Mouse (Mus musculus) granulocyte monocyte progenitor cell, adult 5-6 weeks (primary cell): ENCODE measurements at regions not wholly inside any gene's neighbourhood (a gene's known extent, or its start where the extent isn't known, plus 50 kb on each side); places are given as distances from the start of the nearest gene placed in this dataset.
A peak's percentile ranks its signal among the peaks of the same experiment; 100 is the strongest.

ENCODE experiments used
- ATAC-seq: replicated peaks from 2 replicates; pipeline ENCODE4 v1.8.0; 2016; ENCODE audit warnings: mild to moderate bottlenecking, moderate TSS enrichment, inconsistent platforms; ENCODE audit not compliant: poor library complexity, severe bottlenecking

- ATAC-seq: peak; percentile 90
These were observed 56.2 kb downstream of the Rpl36a-ps1 start for GRCm38 (mm10) chr14:98937933-98938332.

- ATAC-seq: peak; percentile 30; the same call in 1 of the 2 replicates
These were observed 56.7 kb downstream of the Rpl36a-ps1 start for GRCm38 (mm10) chr14:98937373-98937772.

- ATAC-seq: no peak
These were observed 60.7 kb downstream of the Rpl36a-ps1 start for GRCm38 (mm10) chr14:98933371-98933916.

GRCm38 (mm10) chr14:98929276-98929675 lies 64.8 kb downstream of the Rpl36a-ps1 start:
- ATAC-seq: no peak

DNA sequence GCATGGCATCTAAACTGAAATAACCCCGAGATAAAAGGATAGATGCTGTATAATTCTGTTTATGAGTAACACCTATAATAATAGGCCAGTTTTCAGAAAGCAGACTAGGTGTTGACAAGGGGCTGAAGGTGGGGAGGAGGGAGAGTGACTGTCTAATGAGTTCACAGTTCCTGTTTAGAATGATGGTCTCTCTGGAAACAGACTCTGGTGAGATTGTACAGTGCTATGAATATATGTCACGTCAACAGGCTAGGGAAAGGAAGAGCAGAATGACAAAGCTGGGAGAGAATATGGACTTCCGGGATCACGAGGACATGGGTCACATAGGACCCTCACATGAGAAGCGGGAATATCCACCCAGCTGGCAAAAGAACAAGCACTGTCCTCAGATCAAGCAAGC lies 85.9 kb downstream of the Rpl36a-ps1 start:
- ATAC-seq: no peak

DNA sequence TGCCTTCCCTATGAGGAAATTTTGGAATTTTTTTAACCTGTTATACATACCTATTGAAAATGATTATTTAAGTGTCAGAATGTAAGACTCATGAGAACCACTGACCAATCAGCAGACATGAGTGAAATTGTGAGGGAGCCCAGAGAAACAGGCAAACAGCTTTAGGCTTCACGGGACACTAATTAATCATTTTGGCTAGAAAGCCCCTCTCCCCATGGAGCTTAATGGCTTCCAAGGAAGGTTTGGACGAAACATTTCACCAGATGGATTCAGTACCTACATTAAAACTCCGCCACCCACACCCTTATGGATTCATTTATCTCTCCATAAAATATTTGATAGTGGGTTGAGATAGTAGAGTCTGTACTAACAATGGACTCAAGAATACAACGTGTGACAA lies 95.2 kb downstream of the Rpl36a-ps1 start:
- ATAC-seq: no peak

- ATAC-seq: no peak
These were observed 96.7 kb downstream of the Rpl36a-ps1 start for GRCm38 (mm10) chr14:98897390-98897789.

GRCm38 (mm10) chr14:98895933-98896332 lies 98.2 kb downstream of the Rpl36a-ps1 start:
- ATAC-seq: no peak

DNA sequence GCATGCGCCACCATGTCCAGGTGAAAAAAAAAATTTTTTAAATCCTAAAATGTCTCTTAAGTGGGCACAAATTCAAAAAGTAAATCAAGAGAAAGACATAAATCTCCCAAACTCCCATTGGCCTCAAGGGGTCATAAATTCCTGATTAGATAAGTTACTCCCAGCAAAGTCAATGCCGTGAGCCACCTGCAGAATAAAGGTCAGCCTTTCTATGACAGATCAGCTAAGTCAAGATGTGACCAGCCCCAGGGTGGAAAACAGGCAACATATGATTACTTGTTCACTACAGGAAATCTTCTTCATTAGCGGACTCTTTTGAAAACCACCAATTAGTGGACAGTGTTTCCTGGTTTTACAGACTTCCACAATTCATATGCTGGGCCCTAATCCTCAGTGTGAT lies 101.4 kb downstream of the Rpl36a-ps1 start:
- no peak for ATAC-seq

GRCm38 (mm10) chr14:98891252-98891947 lies 102.7 kb downstream of the Rpl36a-ps1 start:
- ATAC-seq: no peak

DNA sequence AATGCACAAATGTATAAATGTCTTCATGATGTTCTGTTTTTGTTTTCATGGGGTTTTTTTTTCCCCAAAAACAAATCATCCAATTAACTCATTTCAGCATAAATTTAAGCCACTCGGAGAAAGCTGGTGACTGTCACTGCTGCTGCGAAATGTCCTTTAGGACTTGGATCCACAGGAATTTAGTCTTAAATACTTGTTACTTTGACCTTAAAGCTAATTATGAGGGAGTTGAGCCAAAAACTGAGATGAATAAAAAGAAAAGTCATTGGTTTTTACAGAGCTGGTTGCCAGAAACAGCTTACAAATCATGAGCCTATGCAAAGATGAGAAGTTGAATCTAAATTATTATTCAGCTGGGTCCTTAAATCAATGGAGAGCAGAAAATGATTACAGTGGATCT lies 106.5 kb downstream of the Rpl36a-ps1 start:
- ATAC-seq: no peak

GRCm38 (mm10) chr14:98886982-98887381 lies 107.1 kb downstream of the Rpl36a-ps1 start:
- ATAC-seq: peak; percentile 59

DNA sequence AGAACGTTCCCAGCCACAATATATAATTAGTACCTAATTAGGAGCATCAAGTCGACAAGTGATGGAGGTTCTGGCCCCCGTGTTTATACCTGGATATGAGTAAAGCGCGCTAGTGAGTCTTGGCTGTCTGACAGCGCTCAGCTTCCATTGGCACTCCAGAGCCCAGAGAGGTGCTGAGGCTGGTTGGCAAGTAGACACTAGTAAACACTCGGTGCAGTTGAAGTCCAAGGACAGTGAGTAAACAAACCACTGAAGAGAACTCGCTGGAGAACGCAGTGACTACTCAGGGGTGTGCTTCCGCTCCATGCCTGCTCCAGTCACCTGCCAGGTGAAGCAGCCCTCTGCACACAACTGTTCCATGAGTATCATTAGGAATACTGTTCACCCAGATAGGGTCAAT lies 111.5 kb downstream of the Rpl36a-ps1 start:
- ATAC-seq: no peak

DNA sequence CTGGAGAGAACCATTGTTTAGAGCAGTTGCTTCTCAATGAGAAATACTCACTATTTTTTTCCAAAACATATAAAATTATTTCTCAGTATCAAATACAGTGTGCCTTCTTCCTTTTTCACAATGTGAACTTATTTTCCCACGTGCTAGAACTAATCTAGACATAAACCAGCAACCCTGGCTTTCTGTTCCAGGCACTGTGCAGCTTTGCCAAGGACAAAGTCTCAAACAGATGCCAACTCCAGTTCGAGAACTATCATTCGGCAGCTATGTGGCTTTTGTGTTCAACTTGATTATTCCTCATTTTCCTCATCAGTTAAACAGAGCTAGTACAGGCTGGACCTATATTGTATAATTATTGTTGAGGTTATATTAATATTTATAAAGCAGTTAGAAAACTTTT lies 116.2 kb downstream of the Rpl36a-ps1 start:
- ATAC-seq: no peak

GRCm38 (mm10) chr14:98873446-98873845 lies 120.7 kb downstream of the Rpl36a-ps1 start:
- ATAC-seq: peak; percentile 78

DNA sequence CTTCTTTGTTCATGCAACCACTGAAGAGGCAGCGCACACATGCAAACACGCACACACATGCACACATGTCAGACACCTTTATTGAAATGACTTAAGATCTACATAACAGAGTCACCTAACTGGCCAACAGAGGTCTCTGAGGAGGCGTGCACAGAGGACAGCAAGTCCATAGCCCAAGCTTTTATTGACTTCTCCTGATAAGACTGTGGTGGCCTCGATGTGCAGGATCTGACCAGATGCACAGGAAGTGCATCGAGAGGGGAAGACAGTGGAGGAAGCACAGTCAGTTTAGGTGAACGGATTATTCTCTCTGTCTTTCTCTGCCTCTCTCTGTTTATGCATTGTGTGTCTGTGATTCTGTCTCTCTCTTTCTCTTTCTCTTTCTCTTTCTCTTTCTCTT lies 124.2 kb downstream of the Rpl36a-ps1 start:
- peak; percentile 54 for ATAC-seq

DNA sequence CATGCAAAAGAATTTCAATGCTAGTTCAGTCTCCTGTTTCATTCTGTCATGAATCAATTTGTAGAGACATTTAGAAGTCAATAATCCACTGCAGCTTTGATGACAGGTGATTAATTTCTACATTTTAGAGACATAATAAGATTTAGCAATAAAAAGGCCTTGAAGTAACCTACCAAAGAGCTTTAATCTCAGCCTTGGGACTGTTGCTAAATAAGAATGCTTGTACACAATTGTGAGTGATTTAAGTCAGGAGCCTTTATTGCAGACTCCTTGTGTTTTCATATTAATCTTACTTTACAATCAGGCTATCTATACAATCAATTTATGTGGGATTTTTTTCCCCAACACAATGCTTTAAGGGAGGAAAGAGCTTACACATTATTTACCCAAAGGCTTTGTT lies 127.2 kb downstream of the Rpl36a-ps1 start:
- no peak for ATAC-seq

DNA sequence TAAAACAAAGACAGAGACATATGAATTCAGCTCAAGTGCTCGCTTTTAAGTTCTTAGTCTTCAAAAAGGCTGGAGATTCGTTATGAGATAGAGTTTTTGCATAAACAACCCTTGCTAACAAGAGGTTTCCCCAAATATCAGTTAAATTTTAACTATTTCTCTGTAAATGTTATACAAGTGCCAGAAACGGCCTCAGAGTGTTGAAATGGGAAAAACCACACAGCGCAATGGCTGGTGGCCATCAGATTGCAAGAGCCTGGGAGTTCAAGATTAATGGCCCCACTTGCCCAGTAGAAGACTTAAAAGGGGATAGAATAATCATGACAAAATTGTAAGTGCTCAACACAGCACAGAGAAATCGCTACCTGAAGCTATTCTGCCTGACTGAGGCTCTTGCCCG lies 130.1 kb downstream of the Rpl36a-ps1 start:
- 0 out of 2 replicates have a peak, but pooled peaks have one; percentile 30 for ATAC-seq

GRCm38 (mm10) chr14:98863598-98863997 lies 130.5 kb downstream of the Rpl36a-ps1 start:
- ATAC-seq: no peak

GRCm38 (mm10) chr14:98862095-98862735 lies 131.9 kb downstream of the Rpl36a-ps1 start:
- no peak for ATAC-seq

DNA sequence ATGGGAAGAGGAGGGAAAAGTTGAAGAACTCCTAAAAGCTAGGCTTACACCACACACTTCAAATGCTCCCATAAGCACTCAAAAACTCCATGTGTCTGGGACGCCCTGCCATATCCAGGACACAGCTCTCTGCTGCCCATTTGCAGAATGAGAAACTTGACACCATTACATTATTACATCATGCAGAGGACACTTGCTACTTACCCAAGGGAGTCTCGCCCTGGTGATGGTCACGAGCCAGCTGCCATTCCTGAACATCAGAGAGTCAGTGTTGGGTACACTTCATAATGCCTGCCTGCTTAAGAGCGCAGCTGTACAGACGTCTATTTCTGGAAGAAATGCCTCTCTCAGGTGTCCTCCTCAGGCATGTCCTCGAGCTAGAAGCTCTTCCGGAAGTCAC lies 135.3 kb downstream of the Rpl36a-ps1 start:
- no peak for ATAC-seq

GRCm38 (mm10) chr14:98848500-98848899 lies 145.6 kb downstream of the Rpl36a-ps1 start:
- ATAC-seq: peak; percentile 30; the same call in 1 of the 2 replicates
